Mouse (Mus musculus): ENCODE measurements around the gene Nav2.

DNA sequence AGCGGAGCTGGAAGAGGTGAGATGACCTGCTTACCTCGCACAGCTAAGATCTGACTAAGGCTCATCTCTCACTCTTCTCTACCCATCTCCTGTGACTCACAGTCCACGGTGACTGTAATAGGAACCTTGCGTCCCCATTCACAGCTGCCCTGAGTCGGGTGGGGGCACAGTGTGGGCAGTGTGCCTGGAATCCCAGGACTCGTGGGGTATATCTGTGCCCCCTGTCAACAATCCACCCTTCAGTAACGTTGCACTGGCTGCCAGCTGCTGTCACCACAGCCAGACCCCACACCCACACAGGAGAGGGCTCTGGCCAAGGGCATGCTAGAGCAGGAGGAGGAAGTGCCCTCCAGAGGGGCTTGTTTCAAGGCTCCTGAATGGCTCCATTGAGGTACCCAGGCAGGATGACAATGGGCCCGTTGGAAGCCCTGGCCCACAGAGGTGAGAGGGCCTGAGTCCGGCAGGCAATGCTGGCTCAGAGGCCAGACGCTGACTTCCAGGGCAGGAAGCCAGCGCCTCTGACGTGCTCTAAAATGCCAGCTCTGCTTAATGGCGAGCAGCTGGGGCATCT lies 353.5 kb downstream of the Nav2 start:
- TF ChIP-seq CTCF (conservative IDR thresholded peaks at IDR 0.05; ENCODE audit: low read length) (no peak), POU5F1 (IDR thresholded peaks at IDR 0.05; ENCODE audit: borderline replicate concordance, low read length) (no peak)

All from E14TG2a.4 (cell line).